Mouse (Mus musculus): ENCODE measurements around the gene B3gnt2. TPM values are rescaled to one million over a fixed set of nuclear protein-coding genes. Genes with fewer than 3 reads are reported as not detected.

Gene B3gnt2
- total RNA-seq (2021): 1 to 10 TPM; 6.3 to 8.8 TPM
- long read RNA-seq, experiment 1, transcript B3gnt2-202 (2 exons, 3,057 nt): major isoform, 16 of 17 reads
- long read RNA-seq, experiment 1, partial matches to known transcripts: 0 of 17 reads
- long read RNA-seq, experiment 1, other reads (novel, unspliced or antisense): 1 of 17 reads
- long read RNA-seq, experiment 2, transcript B3gnt2-202 (2 exons, 3,057 nt): major isoform, 20 of 21 reads
- long read RNA-seq, experiment 2, partial matches to known transcripts: 0 of 21 reads
- long read RNA-seq, experiment 2, other reads (novel, unspliced or antisense): 0 of 21 reads

DNA sequence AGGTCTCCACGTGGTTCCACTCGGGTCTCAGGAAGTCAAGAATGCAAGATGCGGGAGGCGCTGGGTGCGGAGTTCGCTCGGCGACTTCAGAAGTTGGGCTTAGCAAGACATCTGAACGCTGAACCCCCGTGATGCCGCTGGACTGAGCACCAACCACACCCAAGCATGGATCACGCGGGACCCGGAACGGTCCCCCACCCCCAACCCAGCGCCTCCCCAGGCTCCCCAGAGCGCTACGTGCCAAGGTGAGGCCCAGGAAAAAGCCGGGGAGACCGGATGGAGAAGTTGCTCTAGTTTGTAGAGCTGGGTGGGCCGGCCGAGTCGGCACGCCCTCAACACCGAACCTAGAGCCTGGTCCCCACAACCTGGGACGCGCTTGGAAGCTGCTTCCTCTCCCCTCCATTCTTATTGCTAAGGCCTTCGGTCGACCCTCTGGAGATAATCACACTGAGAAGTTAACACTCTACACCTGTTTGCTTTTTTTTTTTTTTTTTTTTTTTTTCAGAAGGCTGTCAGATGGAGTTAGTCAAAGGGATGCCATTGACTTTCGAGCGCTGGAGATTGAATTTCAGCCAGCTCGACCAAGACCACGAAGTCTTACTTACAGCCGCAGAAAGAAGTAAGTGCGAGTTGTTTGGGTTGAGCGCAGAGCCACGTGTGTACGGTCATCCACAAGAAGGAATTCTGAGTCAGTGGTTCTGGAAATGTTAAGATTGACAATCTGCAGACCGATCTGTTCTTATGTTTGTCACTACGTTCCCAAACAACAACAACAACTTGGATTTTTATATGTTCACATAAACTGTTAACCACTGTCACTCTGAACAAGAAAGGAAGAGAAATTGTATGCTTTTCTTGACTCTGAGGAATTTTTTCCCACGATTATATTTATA, at the start of gene B3gnt2:
TSS of gene B3gnt2 (minus strand) at position 627 of the 893 bp plus-strand sequence.
- DNase-seq (ENCODE audit: low spot score in 2 of 2): peak in 1 of 2 experiments; percentile 39

DNA sequence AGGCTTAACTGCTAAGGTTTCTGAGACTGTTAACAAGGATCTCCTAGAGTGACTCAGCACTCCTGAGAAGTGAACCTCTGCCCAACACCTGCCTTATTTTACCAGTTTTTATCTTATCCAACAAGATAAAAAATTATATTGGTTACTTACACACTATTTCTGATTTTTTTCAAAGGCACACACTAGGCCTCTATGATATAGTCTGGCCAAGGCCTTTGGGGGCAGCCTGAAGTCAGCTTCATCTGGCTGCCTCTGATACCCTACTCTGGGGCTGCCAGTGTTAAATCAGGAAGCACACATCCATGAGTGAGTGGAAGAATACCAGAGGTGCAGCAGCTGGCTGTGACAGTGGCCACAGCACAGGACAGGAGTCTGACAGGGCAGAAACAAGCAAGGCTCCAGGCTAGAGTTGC, 45.7 kb upstream of the B3gnt2 start:
- no peak for DNase-seq (ENCODE audit: low spot score in 2 of 2)

DNA sequence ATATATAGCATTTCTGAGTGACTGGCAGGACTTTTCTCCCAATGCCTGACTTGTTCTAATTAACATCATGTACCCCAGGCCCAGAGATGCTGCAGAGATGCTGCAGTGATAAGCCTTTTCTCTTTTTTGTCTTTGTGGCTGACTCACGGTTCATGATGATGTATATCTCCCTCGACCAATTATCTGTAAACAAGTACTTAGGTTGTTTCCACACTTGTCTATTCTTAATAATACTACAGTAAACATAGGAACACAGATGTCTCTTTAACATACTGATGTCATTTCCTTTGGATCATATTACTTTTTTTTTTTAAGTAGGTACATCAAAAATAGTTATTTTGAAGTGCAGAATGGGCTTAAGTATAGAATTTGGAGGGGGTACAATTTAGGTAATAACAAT, 42.2 kb upstream of the B3gnt2 start:
- DNase-seq (ENCODE audit: low spot score in 2 of 2): no peak

DNA sequence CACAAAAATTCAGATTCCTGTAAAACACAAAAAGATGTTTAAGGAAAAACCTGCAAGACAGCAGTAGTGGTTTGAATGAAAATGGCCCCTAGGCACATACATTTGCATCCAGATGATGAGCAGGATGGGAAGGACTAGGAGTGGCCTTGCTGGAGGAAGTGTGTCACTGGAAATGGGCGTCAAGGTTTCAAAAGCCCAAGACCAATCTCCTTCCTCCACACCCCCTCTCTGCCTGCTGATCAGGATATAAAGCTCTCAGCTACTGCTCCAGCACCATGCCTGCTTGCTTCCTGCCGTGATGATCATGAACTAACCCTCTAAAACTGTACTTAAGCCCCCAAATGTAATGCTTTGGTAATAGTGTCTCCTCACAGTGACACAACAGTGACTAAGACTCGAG, 39.3 kb upstream of the B3gnt2 start:
- no peak for DNase-seq (ENCODE audit: low spot score in 2 of 2)

DNA sequence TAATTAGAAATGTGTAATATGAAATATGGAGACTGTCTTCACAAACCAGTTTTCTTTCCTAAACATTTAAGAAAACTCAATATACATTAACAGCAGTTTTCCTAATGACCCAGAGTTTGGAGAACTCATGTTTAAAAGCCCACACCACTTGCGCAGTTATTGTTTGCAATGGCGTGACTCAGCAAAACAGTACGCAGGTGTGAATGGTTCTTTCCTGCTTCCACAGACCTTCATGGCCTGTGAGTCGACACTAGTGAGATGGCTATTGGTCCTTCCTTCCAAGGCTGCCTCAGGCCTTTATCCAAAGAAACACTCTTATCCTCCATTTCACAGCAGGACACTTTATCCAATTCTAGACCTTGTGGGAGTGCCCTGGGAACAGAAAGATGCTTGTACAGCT, 36.9 kb upstream of the B3gnt2 start:
- DNase-seq (ENCODE audit: low spot score in 2 of 2): no peak

DNA sequence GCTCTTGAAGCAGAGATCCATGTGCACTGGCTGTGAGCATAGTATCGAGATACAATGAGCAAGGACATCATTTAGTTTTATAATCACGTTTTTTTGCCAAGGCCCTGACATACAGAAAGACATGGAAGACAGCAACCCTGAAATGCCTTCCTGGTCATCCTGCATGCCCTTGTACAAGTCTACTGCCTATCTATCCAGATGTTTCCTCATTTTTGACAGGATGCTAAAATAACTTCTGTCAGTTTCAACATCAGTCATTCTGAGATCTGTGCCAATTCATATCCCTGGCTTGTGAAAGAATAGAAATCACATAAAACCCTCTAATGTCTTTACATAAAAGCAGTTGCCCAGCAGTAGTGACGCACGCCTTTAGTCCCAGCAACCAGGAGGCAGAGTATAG, 36.4 kb upstream of the B3gnt2 start:
- no peak for DNase-seq (ENCODE audit: low spot score in 2 of 2)

DNA sequence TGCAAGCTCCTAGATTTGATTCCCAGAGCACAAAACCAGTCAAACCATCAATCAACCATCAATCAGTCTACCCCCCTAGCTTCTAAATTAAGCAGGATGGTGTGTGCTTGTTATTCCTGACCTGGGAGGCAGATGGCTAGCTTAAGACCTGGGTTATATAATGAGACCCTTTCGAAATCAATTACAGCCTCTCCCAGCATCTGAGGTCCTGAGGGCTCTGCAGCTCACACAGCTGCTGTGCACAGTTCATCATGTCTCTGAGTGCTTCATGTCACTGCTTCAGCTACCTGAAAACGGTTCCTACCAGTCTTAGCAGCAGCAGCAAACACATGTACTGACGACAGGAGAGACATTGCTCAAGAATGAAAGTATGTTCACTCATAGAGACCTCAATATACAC, 32.3 kb upstream of the B3gnt2 start:
- no peak for DNase-seq (ENCODE audit: low spot score in 2 of 2)

DNA sequence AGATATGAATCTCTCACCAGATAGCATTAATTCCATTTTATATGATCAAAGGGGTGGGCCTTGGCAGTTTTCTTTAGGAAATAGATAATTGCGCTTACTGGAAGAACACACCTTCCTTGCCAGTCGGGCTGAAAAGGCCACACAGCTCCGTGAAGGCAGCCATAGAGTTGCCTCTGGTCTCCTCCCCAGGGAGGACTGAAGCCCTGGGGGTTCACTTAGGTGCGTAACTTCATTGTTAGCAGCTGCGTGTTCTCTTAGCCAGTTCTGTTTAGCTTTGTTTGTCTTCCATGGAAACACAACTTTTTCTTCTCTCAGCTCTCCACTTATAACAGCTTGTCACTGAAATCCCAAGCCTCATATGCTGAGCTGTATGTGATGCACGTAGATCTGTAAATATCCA, 31.7 kb upstream of the B3gnt2 start:
- DNase-seq (ENCODE audit: low spot score in 2 of 2): no peak

DNA sequence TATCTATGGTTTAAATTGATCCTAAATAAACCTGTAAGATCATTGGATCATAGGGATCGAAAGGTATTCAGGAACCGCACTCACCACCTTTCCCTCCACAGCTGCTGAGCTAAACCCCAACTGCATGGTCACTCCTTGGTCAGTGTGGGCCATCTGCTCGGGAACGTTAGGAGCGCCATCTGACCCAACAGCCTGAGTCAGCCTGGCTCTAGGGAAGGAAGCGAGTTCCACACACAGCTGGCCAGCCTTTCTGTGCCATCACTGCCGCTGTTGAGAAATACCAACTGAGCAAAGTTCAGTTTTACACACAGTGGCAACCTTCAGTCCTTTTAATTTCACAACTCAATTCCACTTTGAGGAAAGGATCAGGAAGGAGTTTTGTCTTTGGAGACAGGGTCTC, 31.1 kb upstream of the B3gnt2 start:
- DNase-seq (ENCODE audit: low spot score in 2 of 2): no peak

DNA sequence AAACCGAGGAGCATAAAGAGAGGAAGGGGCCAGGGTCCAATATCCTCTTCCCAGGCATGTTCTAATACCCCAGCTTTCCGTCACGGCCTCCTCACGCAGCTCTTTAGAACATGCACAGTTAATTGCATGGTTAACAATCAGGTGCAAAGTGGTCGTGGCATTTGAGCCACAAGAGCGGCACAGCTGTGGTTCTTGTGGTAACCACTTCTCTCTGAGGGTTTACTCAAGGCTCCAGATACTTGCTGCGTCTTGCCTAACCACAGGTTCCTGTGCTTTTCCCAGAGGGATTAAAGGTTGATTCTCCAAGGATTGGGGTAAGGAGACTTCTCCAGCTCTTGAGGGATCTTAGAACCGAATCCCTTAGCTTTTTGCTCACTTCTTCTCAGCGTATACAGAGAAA, 30.5 kb upstream of the B3gnt2 start:
- DNase-seq (ENCODE audit: low spot score in 2 of 2): no peak

DNA sequence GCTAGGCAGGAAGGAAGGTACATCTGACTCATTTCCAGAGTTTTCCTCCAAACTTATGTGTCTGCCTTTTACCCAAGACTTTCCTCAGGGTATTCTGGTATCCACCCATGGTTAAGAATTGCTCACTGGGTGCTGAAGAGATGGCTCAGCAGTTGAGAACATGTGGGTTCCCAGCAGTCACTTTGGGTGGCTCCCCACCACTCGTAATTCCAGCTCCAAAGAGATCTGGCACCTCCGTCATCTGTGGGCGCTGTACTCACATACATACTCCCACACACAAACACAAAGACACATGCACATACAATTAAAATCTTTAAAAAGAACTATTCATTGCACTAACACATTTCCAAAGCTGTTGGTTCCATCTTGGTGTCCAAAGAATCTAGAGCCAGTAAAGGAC, 28.5 kb upstream of the B3gnt2 start:
- no peak for DNase-seq (ENCODE audit: low spot score in 2 of 2)

DNA sequence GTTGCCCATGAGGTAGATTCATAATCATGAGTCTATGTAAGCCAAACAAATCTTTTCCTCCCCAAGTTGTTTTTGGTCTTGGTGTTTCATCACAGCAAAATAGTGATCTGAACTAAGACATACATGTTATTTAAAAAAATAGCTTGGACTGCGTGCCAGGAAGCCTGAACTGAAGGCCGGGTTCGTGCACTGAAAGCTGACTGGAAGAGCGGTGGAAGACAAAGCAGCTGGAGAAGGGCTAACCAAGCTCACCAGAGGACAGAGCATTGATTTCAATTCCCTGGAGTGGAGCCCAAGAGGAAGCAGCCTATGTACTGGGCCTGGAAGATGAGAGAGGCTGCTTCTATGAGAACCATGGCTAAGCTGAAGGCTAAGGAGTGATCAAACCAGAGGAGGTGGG, 26.2 kb upstream of the B3gnt2 start:
- DNase-seq (ENCODE audit: low spot score in 2 of 2): no peak

DNA sequence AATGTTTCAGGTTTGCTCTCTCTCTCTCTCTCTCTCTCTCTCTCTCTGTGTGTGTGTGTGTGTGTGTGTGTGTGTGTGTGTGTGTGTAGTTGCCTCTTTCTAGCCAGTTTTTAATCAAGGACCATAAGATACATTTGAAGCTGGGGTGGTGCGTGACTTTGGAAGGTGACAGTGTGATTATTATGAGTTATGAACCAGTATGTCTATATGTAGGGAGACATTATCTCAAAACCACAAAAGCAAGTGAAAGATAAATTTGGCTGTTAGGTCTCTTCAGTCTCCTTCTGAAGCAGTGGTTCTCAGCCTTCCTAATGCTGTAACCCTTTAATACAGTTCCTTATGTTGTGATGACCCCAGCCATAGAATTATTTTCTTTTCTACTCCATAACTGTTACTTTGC, 24.6 kb upstream of the B3gnt2 start:
- no peak for DNase-seq (ENCODE audit: low spot score in 2 of 2)

DNA sequence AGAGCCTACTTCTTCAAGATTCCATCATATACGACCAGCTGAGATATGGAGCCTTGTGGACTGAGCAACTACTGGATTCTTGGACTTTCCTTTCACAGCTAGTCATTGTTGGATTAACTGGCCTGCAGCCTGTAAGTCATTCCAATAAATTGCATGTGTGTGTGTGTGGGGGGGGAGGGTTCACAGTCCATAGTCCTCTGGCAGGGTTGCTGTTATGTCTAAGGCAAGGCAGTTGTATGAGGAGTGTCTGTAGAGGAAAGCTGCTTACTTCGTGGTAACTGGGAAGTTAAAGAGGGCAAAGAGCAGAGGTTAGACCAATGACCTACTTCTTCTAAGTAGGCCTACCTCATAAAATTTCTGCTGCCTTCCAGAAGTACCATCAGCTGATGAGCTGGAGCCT, 22.9 kb upstream of the B3gnt2 start:
- no peak for DNase-seq (ENCODE audit: low spot score in 2 of 2)

DNA sequence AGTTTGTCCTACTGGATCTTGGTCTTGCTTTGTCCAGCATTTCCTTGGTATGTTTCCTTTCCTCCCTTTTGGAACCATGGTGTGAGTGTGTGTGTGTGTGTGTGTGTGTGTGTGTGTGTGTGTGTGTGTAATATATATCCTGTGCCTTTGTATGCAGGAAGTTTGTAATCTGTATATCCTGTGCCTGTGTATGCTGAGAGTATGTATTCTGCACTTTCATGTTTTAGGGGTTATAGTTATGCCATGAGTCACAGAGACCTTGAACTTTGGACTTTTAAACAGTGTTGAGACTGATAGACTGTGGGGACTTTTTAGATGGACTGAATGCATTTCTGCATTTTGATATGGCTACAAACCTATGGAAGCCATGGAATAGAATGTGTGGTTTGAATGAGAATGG, 22.2 kb upstream of the B3gnt2 start:
- DNase-seq (ENCODE audit: low spot score in 2 of 2): no peak

DNA sequence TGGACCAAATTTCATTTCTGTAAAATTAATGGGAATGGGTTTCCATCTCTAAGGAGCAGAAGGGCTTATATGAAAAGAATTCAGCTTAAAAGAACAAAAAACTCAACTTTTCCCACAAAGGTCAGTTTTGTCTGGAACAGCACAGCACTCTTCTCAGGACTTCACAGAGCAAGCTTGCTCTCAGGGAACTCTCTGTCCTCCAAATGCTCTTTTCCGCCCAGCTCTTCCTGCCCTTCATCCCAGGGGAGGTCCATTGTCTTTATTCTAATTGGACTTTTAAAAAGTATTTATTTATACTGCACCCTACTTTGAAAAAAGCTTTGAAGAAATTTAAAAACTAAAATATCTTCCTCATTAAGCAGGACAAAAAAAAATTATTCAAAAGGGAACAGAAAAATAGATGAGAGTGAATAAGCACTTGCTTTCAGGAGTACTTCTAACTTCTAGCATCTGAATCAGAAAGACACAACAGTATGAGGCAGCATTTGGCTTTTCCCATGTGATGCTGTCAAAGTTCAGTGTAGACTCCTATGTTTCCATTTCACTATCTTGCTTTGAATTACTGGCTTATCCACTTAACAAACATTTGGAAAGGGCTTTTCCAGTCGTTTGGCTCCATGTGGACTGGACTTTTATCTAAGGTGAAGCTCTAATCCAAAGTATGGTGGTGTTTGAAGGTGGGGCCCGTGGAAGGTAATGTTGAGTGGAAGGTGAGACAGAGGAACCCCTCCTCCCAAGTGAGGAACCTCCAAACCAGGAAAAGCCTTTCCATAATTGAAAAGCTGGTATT, 19.8 kb upstream of the B3gnt2 start:
- DNase-seq (ENCODE audit: low spot score in 2 of 2): no peak

DNA sequence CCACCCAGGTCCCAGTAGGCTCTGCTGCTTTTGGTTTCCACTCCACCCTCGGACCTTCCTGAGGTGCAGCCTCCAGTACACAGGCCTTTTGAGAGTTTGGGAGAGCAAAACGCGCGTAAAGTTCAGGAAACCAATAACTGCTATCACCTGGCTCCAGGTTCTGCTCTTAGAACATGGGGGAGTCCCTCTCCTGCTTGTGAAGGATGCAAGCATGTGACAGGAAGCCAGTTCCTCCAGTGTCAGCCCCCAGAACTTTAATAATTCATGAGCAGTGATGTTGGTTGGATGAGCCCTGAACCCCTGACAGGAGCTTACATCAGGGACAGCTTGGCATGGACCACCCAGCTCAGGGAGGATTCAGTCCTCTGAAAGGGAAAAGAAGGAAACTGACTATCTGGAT, 18.9 kb upstream of the B3gnt2 start:
- DNase-seq (ENCODE audit: low spot score in 2 of 2): no peak

DNA sequence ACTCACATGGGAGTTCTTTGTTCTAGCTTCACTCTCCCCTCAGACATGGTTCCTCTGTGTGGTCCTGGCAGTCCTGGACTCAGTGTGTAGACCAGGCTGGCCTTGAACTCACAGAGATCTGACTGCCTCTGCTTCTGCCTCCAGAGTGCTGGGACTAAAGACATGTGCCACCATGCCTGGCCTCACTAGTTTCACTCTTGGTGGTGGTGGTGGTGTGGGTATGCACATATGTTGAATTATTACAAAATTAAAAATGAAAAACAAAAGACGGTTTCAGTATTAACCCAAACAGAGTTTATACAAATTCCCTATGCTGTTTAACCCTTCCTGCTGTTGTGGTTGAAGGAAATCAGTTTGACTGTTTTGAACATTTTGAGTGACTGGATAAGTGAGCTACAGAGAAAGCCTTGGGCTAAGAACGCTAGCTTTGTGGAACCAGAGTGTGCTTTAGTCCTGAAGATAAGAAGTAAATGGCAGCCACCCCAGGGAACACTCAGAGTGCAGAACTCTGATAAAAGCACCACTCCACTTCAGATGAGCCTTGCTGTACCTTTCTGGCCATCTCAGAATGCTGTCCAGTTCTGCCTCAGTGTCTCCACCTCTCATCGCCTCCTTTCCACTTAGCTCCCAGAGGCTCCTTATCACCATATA, 16.0 kb upstream of the B3gnt2 start:
- DNase-seq (ENCODE audit: low spot score in 2 of 2): no peak

DNA sequence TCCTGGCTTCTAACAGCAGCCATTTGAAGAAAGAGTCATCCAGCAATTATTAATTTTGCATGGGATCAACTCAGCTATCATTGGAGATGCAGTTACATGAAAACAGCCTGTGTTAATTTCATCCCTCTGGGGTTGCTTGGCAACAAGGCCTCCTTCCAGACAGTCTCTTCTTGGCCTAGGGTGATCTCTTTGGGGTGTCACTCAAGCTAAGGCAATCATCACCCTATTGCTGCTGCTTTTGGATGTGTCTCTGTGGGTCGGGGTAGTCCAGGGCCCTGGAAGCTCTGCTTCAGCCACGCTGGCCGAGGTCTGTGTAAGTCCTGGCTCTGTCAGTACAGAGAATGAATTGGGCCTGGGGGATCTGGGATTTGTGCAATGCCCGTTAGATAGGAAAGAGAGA, 14.5 kb upstream of the B3gnt2 start:
- no peak for DNase-seq (ENCODE audit: low spot score in 2 of 2)

DNA sequence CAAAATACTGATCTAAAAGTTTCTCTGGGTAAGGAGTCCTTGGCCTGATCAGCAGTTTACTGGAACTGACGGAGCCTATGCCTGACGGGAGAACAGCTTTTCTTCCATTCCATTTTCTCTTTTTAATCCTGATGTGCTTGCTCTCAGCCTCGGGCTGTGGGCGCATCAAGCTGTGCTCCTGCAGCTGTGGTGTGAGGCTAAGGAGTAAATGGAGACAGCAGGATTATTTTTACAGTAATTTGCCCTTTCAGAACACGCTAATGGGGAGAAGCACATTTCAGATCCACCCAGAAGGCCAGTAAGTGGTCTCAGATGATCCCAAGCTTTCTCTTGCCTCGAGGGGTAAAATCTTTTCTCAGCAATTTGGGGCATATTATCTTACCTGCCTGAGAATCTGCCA, 14.0 kb upstream of the B3gnt2 start:
- no peak for DNase-seq (ENCODE audit: low spot score in 2 of 2)

DNA sequence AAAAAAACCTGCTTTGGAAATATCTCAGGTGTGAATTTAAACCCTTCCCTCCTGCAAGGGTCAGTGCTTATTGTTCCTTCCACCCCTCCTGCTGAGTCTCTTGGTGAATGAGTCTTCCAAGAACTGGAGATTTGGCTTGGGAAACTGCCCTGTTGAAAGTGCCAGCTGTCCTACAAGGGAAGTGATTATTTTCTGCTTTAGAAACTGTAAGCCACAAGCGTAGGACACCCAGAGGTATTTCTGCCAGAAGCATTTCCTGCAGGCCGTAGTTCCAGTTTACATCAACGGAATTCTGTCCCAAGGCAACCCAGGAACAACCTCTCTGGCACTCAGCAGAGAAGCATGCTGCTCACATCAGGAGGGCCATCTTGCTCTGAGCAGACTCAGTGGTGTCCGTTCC, 12.6 kb upstream of the B3gnt2 start:
- DNase-seq (ENCODE audit: low spot score in 2 of 2): no peak

All from gastrocnemius, postnatal 4 days (tissue).